Mouse (Mus musculus): ENCODE measurements around the gene Pappa. TPM values are rescaled to one million over a fixed set of nuclear protein-coding genes. Genes with fewer than 3 reads are reported as not detected.

Gene Pappa
- total and polyA plus RNA-seq, 3 experiments = not detected

DNA sequence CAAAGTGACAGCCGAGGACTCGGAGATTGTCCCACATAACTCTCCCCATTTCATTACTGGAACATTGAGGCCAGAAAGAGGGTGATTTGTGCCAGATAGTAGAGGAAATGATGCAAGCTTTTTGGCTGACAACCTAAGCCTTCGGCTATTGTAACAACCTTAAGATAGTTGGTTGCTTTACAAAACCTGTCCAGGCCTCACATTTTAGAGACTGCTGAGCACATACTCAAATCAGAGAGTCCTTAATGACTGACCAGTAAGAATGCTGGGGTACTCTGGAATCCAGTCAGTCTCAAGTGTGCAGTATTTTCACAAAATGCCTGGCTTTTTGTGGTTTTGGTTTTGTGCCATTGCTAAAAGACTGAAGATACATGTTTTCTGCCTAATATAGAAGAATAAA is 217.8 kb downstream of the Pappa start:
- Histone ChIP-seq H3K4me1 (ENCODE audit: control insufficient read depth in 1 of 2, insufficient read depth in 2 of 2, low read length in 2 of 2) (no peaks in the 10 kb centered on the region), H3K27me3 (ENCODE audit: control insufficient read depth in 1 of 2, insufficient read depth in 2 of 2, low read length in 2 of 2) (no peaks in the 10 kb centered on the region), H3K9ac (ENCODE audit: control insufficient read depth, low read depth, low read length, poor library complexity, severe bottlenecking) (no peak overlapping the region), H3K27ac (ENCODE audit: control insufficient read depth, low read depth, low read length) (no peak overlapping the region), H3K9me3 (replicated peaks; ENCODE audit: insufficient read depth, low read length) (no peaks in the 10 kb centered on the region), H3K79me2 (ENCODE audit: control insufficient read depth, insufficient read depth, low read length, poor library complexity) (no peaks in the 10 kb centered on the region), H3K4me3 (ENCODE audit: control insufficient read depth in 1 of 2, insufficient read depth in 1 of 2, low read depth in 2 of 2, low read length in 2 of 2) (no peak overlapping the region), H3K36me3 (ENCODE audit: control insufficient read depth in 1 of 2, insufficient read depth in 2 of 2, low read length in 2 of 2) (no peaks in the 10 kb centered on the region)
- no peak for DNase-seq (ENCODE audit: low read depth, low spot score)
- TF ChIP-seq JUND (IDR thresholded peaks at IDR 0.05; ENCODE audit: low read depth, low read length) = no peak
- TF ChIP-seq E2F4 (IDR thresholded peaks at IDR 0.05; ENCODE audit: borderline replicate concordance, low read depth, low read length) = no peak
- no peak for TF ChIP-seq MXI1 (IDR thresholded peaks at IDR 0.05; ENCODE audit: low read depth, low read length)
- TF ChIP-seq SIN3A (IDR thresholded peaks at IDR 0.05; ENCODE audit: low read length) = no peak
- TF ChIP-seq MAZ (IDR thresholded peaks at IDR 0.05; ENCODE audit: low read depth, low read length) = no peak
- no peak for TF ChIP-seq NRF1 (IDR thresholded peaks at IDR 0.05; ENCODE audit: insufficient read depth, low read depth, low read length, poor library complexity, severe bottlenecking)
- no peak for TF ChIP-seq POLR2AphosphoS5 (IDR thresholded peaks at IDR 0.05; ENCODE audit: borderline replicate concordance, low read depth, low read length)
- no peak for TF ChIP-seq TCF12 (IDR thresholded peaks at IDR 0.05; ENCODE audit: low read depth, low read length)
- TF ChIP-seq ZNF384 (IDR thresholded peaks at IDR 0.05; ENCODE audit: low read depth, low read length) = no peak
- TF ChIP-seq USF2 (IDR thresholded peaks at IDR 0.05; ENCODE audit: borderline replicate concordance in 1 of 2, insufficient read depth in 1 of 2, low read depth in 1 of 2, low read length in 2 of 2) = no peak
- no peak for TF ChIP-seq MAFK (IDR thresholded peaks at IDR 0.05; ENCODE audit: borderline replicate concordance, low read depth, low read length)
- TF ChIP-seq USF1 (IDR thresholded peaks at IDR 0.05; ENCODE audit: low read depth, low read length) = no peak
- no peak for TF ChIP-seq SMC3 (IDR thresholded peaks at IDR 0.05; ENCODE audit: low read depth, low read length)
- TF ChIP-seq ZKSCAN1 (IDR thresholded peaks at IDR 0.05; ENCODE audit: low read depth, low read length) = no peak
- TF ChIP-seq MYB (IDR thresholded peaks at IDR 0.05; ENCODE audit: low read depth, low read length) = no peak
- TF ChIP-seq MYC (IDR thresholded peaks at IDR 0.05; ENCODE audit: low read depth, low read length) = no peak
- no peak for TF ChIP-seq GATA1 (IDR thresholded peaks at IDR 0.05; ENCODE audit: low read depth, low read length)
- no peak for TF ChIP-seq TBP (IDR thresholded peaks at IDR 0.05; ENCODE audit: low read depth, low read length)

DNA sequence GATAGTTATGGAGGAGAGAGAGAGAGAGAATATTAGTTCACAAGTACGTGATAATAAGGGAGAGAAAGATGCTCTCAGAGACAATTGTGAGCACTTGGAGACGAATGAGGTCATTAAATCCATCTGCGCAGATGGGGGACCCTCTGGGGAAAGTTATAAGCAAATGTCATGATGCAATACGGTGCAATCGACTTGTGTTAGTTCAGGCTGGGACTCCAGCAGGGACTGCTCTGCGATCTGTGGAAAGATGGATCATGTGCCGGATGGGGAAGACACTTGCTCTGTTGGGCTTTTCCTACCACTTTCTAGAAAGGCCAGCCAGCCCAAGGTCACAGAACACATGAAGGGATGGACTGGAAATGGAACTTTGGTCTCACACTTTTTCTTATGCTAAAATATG is 226.5 kb downstream of the Pappa start:
- no peak for DNase-seq (ENCODE audit: low read depth, low spot score)

More for the DNA sequence above, 226.5 kb downstream of the Pappa start:
- Histone ChIP-seq H3K27me3 (ENCODE audit: control insufficient read depth in 1 of 2, insufficient read depth in 2 of 2, low read length in 2 of 2) (no peaks in the 10 kb centered on the region), H3K79me2 (ENCODE audit: control insufficient read depth, insufficient read depth, low read length, poor library complexity) (no peaks in the 10 kb centered on the region), H3K4me3 (ENCODE audit: control insufficient read depth in 1 of 2, insufficient read depth in 1 of 2, low read depth in 2 of 2, low read length in 2 of 2) (no peak overlapping the region), H3K27ac (ENCODE audit: control insufficient read depth, low read depth, low read length) (no peak overlapping the region), H3K9ac (ENCODE audit: control insufficient read depth, low read depth, low read length, poor library complexity, severe bottlenecking) (no peak overlapping the region), H3K36me3 (ENCODE audit: control insufficient read depth in 1 of 2, insufficient read depth in 2 of 2, low read length in 2 of 2) (no peaks in the 10 kb centered on the region), H3K4me1 (ENCODE audit: control insufficient read depth in 1 of 2, insufficient read depth in 2 of 2, low read length in 2 of 2) (no peaks in the 10 kb centered on the region), H3K9me3 (replicated peaks; ENCODE audit: insufficient read depth, low read length) (no peaks in the 10 kb centered on the region)
- no peak for TF ChIP-seq TCF12 (IDR thresholded peaks at IDR 0.05; ENCODE audit: low read depth, low read length)
- TF ChIP-seq KAT2A (conservative IDR thresholded peaks at IDR 0.05; ENCODE audit: low read depth, low read length) = no peak
- TF ChIP-seq MYC (IDR thresholded peaks at IDR 0.05; ENCODE audit: low read depth, low read length) = no peak
- no peak for TF ChIP-seq ETS1 (IDR thresholded peaks at IDR 0.05; ENCODE audit: low read depth, low read length)
- no peak for TF ChIP-seq POLR2A (IDR thresholded peaks at IDR 0.05; ENCODE audit: control insufficient read depth in 1 of 2, insufficient read depth in 1 of 2, low read depth in 1 of 2, low read length in 2 of 2, poor library complexity in 1 of 2)
- no peak for TF ChIP-seq TAL1 (IDR thresholded peaks at IDR 0.05; ENCODE audit: low read length)
- no peak for TF ChIP-seq GABPA (IDR thresholded peaks at IDR 0.05; ENCODE audit: low read depth, low read length)
- no peak for TF ChIP-seq E2F4 (IDR thresholded peaks at IDR 0.05; ENCODE audit: borderline replicate concordance, low read depth, low read length)
- no peak for TF ChIP-seq SMC3 (IDR thresholded peaks at IDR 0.05; ENCODE audit: low read depth, low read length)
- TF ChIP-seq SIN3A (IDR thresholded peaks at IDR 0.05; ENCODE audit: low read length) = no peak
- TF ChIP-seq ZNF384 (IDR thresholded peaks at IDR 0.05; ENCODE audit: low read depth, low read length) = no peak
- no peak for TF ChIP-seq RCOR1 (IDR thresholded peaks at IDR 0.05; ENCODE audit: low read depth, low read length)
- TF ChIP-seq USF2 (IDR thresholded peaks at IDR 0.05; ENCODE audit: borderline replicate concordance in 1 of 2, insufficient read depth in 1 of 2, low read depth in 1 of 2, low read length in 2 of 2) = no peak
- TF ChIP-seq JUND (IDR thresholded peaks at IDR 0.05; ENCODE audit: low read depth, low read length) = no peak
- no peak for TF ChIP-seq ZMIZ1 (IDR thresholded peaks at IDR 0.05; ENCODE audit: low read depth, low read length)
- TF ChIP-seq UBTF (IDR thresholded peaks at IDR 0.05; ENCODE audit: borderline replicate concordance, insufficient read depth, low read depth, low read length) = no peak
- TF ChIP-seq NRF1 (IDR thresholded peaks at IDR 0.05; ENCODE audit: insufficient read depth, low read depth, low read length, poor library complexity, severe bottlenecking) = no peak
